Mouse (Mus musculus): ENCODE measurements at regions not wholly inside any gene's neighbourhood (a gene's known extent, or its start where the extent isn't known, plus 50 kb on each side); places are given as distances from the start of the nearest gene placed in this dataset.
A peak's percentile ranks its signal among the peaks of the same experiment; 100 is the strongest.
"Not testable (repeated sequence)": the region's sequence is repeated elsewhere in the genome, so short reads cannot be mapped to it uniquely, and the experiment has no call there.

DNA sequence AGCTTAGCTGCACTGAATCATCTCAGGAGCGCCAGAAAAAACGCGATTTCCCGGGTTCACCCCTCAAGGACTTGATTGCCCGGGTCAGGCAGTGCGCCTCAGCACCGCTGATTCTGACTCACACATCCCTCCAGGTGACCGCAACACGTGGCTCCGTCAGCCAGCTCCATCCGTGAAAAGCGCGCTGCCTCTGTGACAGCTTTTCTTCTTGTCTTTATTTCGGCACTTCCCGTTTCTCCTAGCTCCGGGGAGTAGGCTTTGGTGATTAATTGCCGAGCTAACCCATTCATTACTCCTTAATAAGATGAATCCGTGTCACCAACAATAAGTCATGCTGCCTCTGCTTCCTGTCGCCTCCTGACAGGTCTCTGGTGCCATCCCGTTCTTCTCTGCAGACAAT is 108.6 kb downstream of the Katnal1 start:
- DNase-seq (ENCODE audit: low spot score in 2 of 2) = no peak

DNA sequence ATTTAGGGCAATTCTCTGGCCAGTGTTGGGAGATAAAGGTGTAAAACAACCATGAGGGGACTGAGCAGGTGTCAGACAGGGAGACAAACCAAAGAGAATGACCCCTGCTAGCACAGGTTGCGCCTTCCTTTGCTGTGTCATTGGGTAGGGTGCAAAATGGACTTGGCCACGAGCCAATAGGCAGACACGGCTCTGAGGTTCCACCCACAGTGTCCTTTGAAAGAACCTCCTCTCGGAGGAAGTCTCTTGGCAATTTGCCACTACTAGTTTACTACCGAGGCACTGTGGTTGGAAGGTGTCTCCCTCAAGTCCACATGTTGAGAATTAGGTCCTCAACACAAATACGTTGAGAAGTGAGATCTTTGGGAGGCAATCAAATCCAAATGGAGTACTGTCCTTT is 109.7 kb downstream of the Katnal1 start:
- no peak for DNase-seq (ENCODE audit: low spot score in 2 of 2)

DNA sequence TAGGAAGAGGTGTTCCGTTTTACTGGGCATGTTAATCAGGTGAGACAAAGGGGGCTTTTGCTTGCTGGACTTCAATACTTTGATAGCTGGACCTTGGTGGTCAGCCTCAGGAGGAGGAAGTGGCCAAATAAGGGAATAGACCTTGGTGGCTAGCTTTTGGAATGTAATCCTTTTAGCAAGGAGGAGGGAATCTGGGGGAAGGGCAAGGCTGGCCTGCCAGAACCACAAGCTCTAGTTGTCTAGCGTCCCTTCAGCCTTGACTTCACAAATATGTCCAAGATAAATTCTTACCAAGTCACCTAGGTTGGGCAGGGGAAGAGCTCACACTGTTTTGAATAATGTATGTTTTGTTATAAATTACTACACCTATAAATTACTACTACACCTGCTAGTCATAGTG is 110.4 kb downstream of the Katnal1 start:
- no peak for DNase-seq (ENCODE audit: low spot score in 2 of 2)

DNA sequence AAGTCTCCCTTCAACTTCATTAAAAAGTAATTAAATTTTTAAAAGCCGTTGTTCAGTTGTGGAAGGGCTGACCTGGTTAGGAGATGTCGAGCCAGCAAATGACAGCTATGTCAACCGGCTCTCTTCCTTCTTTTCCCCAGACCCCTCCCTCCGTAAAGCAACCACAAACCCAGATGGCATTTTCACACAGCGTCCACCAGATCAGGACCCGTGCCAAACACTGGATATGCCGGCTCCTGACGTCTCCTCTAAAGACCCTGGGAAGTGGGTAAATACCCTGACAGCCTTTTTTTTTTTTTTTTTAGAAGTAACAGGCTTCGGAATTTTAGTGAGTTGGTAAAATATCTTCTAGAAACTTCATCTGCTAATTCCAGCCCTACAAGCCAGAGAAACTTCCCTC is 116.3 kb downstream of the Katnal1 start:
- DNase-seq (ENCODE audit: low spot score in 2 of 2) = no peak

DNA sequence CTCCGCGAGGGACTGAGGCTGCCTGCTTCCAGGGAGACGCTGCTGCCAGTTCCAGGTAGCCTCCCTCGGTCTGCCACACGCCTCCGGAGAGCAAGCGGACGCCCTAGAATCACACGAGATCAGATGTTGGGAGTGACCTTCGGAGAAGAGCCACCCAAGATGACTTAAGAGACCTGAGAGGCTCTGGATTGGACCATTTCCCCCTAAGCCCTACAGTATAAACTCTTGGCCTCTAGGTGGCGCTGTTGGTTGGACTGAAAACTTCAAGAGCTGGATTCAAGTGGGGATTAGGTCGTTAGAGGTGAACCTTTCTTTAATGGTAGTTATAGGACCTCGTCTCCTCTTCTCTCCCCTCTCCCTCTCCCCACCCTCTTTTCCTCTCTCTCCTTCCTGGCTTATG is 117.1 kb downstream of the Katnal1 start:
- DNase-seq (ENCODE audit: low spot score in 2 of 2) = peak in 1 of 2 experiments; percentile 43

DNA sequence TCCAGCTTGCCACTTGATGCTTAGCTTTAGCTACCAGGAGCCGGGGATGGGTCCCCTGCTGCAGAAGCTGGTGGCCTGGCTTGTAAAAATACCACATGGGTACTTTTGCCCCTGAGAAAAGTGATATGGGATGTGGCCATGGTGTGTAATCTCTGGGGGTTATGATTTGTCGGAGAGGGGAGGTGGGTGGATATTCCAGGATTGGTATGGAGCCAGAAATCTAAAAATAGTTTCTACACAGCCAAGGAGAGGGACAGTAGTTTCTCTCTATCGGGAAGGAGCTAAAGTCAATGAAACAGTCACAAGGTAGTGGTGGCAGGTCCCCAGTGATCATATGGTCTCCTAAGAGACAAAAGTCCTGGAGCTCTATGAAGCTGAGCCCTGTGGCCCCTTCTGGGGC is 119.6 kb downstream of the Katnal1 start:
- no peak for DNase-seq (ENCODE audit: low spot score in 2 of 2)

DNA sequence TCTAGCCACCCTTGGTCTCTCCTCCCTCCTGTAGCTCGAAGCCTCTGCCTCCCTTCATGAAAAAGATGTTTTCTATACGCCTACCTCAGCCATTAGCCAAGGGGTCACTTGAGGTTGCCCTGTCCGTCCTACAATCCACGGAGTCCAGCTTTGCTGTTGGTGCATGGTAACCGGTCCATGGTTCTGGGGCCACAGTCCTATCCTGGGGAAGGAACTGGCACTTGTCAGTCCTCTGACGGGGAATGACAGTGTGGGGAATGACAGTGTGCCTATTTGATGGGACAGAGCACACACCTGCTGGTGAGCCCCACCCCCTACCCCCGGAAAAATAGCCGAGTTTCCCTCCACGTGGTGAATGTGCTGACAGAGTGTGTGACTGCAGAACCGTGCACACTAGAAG is 120.1 kb downstream of the Katnal1 start:
- no peak for DNase-seq (ENCODE audit: low spot score in 2 of 2)

DNA sequence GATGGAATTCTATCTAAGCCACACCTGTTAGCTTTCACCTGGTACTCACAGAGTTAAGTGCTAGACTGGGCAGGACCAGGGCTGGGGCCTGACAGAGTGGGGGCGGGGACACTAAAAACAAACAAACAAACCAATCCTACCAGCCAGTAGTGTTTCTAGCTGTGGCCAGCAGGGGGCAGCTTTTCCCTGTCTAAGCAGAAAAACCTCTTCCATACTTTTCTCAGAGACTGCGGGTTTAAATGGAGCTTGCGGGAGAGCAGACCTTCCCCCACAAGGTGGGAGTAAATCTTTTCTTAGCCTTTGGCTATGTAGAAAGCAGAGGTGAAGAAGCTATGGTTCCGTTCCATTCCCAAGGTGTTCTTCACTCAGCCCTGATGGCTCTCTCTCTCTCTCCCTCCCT is 120.7 kb downstream of the Katnal1 start:
- no peak for DNase-seq (ENCODE audit: low spot score in 2 of 2)

DNA sequence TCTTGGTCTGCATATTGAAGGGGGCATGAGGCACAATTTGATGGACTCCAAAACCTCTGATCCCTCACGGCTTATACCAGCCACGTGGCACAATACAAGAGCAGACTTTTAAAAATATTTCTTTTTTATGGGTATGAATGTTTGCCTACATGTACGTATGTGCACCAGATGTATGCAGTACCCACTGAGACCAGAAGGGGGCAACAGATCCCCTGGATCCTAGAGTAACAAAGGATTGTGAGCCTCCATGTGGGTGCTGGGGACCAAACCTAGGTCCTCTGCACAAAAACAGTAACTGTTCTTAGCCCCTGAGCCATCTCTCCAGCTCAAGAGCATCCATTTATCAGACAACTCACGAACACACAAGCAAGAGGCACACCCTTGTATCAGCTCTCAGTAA is 121.5 kb downstream of the Katnal1 start:
- no peak for DNase-seq (ENCODE audit: low spot score in 2 of 2)

DNA sequence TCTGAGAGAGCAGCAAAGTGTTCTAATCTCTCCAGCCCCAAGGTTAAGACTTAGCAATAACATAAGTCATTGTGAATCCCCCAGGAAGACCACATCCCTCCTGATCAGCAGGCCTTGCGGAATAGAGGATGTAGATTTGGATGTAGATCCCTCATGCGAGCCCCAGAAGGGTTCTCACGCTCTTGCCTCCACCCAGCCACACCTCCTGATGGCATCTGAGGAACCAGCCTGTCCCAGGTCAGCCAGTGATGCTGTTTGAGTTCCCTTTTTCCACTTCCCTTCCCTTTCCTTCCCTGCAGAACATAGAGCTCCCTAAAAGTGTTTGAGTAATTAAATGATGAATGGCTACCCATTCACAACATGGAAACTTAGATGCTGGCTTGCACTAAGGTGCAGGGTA is 124.1 kb downstream of the Katnal1 start:
- no peak for DNase-seq (ENCODE audit: low spot score in 2 of 2)

DNA sequence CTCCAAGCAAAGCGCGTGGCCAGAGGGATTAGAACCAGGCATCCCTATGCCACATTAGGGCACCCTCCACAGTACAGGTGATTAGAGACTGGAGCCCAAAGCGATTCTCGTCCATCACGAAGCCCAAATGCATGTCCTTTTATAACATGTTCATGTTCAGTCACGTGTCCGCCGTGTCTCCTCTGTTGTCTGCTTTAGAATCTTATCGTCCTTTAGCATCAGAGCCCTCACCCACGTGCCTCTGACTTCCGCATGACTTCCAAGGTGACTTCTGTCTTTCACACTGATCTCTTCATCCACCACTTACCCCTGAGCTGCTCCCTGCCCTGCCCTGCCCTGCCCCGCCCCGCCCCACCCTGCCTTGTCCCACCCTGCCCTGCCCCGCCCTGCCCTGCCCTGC is 125.3 kb downstream of the Katnal1 start:
- no peak for DNase-seq (ENCODE audit: low spot score in 2 of 2)

DNA sequence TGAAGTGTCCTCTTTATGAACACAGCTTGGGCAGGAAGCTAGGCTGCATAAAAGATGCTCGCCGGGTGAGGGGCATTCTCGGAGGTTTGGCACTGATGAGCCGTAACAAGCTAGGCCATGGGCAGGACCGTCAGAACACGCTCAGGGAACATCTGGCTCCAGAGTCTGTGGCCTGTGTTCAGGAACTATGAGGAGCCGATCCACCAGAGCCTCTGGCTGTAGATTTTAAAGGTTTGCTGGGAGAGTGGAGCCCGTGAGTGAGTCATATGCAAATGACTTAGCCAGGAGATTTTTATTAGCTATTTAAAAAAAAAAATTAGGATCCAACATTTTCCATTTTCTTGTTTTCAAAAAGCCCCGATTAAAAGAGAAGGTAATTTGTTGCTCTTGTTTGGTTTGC is 126.4 kb downstream of the Katnal1 start:
- peak in 1 of 2 experiments; percentile 22 for DNase-seq (ENCODE audit: low spot score in 2 of 2)

DNA sequence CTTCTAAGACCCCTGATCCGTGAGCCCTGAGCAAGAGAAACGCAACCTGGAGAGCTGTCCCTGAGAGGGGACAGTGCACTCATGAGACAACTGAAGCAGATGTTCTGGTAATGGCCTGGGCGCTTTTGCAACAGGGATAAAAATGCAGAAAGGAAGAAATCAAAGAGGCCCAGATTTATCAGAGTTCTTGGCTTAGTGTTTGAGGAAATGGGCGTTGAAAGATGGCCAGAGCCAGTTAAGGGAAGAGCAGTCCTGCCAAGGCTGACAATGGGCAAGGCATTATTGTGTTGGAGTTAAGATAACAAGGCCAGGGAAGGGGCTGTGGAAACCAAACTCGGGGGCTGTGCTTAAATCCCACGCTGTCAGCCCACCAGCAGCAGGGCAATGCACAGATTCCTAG is 130.6 kb downstream of the Katnal1 start:
- DNase-seq (ENCODE audit: low spot score in 2 of 2) = no peak

DNA sequence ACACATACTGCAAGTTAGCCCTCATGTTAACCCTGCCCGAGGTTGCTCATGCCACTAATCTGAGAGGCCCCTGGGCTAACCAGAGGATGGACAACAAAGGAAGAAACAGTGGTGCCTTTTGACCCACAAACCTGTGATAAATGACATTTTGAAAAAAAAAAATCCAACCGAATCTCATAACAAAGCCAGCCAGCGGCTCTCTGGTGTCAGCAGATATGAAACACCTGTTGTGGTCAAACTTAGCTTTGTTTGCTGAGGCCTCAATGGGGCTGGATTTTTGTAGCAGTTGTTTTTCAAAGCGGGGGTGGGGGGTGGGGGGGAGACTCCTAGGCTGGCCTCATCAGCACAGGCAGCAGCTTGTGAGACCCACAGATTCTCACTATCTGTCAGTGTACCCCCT is 133.0 kb downstream of the Katnal1 start:
- no peak for DNase-seq (ENCODE audit: low spot score in 2 of 2)

DNA sequence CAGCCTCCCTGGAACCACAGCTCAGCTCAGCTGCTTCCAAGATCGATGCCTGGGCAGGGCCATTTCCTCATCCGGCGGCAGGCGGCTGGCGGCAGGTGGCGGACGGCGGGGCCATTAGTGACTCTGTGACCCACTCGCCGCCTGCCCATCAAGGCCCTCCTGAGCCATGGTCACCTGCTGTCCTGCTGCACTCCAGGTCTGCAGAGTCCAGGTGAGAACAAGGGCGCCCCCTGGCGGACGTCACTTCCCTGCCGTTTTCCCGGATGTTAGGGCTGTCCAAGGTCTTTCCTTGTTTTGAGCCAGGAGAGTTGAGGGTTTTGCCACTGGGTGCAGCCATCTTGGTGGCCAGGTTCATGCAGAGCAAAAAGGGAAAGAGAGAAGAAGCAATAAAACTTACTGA is 134.7 kb downstream of the Katnal1 start:
- DNase-seq (ENCODE audit: low spot score in 2 of 2) = peak; percentile 29 to 74

DNA sequence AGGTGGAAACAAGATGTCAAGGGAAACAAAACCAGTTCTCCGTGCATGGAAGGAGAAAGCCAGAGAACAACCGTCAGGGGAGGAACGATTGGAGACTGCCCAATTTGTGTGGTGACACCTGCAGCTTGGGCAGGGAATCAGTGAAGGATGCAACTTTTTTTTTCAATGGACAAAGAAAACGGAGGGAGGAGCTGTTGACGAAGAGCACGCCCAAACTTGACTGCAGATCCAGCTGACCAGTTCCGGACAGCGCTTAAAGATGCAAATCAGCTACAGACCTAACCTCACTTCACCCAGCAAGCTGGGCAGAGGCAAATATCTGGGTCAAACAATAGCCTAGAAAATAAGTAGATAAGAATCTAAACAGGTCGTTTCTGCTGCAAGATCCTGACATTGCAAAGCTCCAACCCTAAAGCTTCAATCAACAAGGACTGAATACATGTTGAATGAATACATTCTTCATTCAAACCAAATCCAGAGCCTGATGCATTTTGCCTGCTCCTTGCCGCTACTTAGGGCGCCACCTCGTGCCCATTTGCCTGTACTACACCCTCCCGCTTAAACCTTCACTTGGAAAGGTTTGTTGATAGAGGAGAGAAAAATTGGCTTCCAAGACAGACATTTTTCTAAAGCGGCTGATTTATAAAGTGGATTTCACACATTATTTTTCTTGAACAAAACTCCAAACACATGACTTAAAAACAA is 136.2 kb downstream of the Katnal1 start:
- peak; percentile 63 to 67 for DNase-seq (ENCODE audit: low spot score in 2 of 2)

DNA sequence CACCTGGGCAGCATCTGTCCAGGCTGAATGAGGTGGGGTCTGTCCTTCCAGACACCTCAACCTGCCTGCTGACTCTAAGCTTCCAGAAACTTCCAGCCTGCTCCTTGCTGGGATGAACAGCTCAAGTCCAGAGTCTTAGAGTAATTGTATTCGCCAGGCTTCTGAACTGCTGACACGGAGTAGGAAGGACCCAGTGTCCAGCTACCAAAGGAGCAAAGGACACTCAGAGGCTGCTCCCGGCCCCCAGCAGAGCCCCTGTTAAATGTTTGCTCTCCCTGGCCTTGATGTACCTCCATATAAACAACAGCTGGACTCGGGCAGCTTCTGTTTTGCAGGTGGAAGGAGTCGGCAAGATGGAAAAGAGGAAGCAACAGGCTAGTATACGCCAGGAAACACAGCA is 137.5 kb downstream of the Katnal1 start:
- DNase-seq (ENCODE audit: low spot score in 2 of 2) = no peak

DNA sequence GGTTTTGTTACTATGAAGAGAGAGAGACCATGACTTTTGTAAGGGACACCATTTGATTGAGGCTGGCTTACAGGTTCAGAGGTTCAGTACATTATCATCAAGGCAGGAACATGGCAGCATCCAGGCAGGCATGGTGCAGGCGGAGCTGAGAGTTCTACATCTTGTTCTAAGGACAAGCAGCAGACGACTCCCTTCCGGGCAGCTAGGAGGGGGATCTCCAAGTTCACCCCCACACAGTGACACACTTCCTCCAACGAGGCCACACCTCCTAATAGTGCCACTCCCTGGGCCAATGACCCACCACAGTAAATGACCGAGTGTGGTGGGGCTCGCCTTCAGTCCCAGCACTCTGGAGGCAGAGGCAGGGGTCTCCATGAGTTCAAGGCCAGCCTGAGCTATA is 138.8 kb downstream of the Katnal1 start:
- not testable (repeated sequence) for DNase-seq (ENCODE audit: low spot score in 2 of 2)

DNA sequence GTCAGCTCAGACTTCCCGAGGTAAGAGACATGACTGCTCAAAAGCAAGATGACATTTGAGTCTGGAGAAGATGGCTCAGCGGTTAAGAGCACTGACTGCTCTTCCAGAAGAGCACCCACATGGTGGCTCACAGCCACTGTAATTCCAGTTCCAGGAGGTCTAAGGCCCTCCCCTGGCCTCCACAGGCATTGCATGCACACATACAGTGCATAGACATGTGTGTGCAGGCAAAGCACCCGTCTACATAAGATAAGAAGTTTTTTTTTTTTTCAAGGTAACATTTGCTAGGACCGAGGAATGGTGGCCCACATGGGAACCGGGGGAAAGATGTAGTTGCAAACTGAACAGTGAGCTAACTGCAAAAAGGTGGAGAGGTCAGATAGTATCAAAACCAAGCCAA is 139.3 kb downstream of the Katnal1 start:
- DNase-seq (ENCODE audit: low spot score in 2 of 2) = no peak

DNA sequence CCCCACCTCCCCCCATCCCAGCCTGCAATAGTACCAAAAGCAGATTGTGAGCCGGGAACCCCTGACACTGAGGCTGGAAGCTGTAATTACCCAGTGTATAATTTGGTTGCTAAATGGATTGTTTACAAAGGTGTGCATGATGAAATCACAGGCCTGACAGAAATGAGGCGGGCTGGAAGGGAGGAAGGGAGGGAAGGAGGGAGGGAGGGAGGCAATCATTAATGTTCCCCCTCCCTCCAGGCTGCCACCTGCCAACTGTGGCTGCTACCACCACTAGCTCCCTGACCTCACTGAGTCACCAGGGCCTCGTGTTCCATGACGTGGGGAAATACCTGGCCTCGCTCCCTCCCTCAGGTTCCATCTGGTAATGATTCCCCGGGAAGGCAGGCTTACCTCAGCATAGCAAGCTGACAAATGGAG is 140.0 kb downstream of the Katnal1 start:
- DNase-seq (ENCODE audit: low spot score in 2 of 2) = peak; percentile 23 to 45

DNA sequence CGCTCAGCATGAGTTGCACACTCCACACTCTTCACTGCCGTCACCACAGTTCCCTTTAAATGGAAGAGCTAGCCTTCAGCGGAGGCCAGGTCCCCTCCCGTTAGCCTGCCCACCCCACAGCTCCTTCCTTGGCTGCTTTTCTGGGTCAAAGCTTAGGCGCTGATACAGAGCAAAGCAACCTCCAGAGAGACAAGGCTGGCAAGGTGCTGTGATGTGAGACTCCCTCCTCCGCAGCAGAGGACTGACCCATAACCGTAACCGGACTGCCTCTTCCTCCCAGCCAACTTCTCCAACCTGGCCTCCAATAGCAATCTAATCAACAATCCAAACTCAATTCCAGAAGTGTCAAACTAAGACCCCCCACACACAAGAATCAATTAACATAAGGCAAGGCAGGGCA is 140.4 kb downstream of the Katnal1 start:
- no peak for DNase-seq (ENCODE audit: low spot score in 2 of 2)

DNA sequence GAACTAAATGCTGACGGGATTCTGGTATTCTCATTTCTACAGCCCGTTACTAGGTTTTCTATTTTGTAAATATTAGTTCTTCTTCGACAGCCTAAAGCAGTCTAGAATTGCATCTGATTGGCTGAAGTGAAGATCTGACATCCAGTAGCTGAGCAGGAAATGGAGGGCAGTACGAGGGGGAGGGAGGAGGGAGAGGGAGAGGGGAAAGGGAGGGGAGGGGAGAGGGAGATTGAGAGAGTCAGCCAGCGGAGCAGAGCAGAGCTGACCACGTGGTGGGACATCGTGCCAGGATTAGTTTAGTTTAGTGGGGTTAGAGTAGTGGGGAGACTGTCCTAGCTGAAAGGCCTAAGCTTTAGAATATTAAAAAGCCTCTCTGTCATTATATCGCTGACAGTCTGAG is 141.8 kb downstream of the Katnal1 start:
- no peak for DNase-seq (ENCODE audit: low spot score in 2 of 2)

DNA sequence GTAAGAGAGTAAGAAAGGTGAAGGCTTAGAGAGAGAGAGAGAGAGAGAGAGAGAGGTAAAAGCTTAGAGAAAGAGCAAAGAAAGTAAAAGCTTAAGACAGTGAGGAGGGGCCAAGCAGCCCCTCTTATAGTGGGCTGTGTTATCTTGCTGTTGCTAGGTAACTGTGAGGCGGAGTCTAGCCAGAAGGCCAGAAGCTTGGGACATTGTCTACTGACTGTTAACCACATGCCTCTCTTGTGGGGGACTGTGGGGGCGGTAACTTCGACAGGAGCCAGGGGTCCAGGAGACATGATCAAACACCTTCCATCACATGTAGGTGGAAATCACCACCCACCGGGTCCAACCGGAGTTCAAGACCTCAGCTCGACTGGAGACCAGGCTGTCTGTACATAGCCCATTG is 148.0 kb downstream of the Katnal1 start:
- DNase-seq (ENCODE audit: low spot score in 2 of 2) = not testable (repeated sequence)
